ENCODE assay signal across 8 mouse cellular contexts in genomic region chr8:105171116-105172002, GRCm38 (mm10). TPM values are rescaled to one million over a fixed set of nuclear protein-coding genes. Genes with fewer than 3 reads are reported as not detected.
DNase-seq lines count a peak whose midpoint lies in the region; ATAC-seq and TF ChIP-seq lines count a peak whose summit lies in the region.

No protein-coding gene starts in this region.

- TF ChIP-seq CTCF in CH12.LX (conservative IDR thresholded peaks at IDR 0.05 in 1 of 2, IDR thresholded peaks at IDR 0.05 in 1 of 2; ENCODE audit: low read depth in 2 of 2, low read length in 2 of 2) = no peak

- peak overlapping the region; percentile 76 for H3K27ac ChIP-seq in CH12.LX (ENCODE audit: insufficient read depth, low read depth)
- peak overlapping the region; percentile 92 for H3K27ac ChIP-seq in forebrain, embryonic 16.5 days (ENCODE audit: low read length)

- peak overlapping the region; percentile 92 for H3K9ac ChIP-seq in CH12.LX (ENCODE audit: insufficient read depth, low read depth)
- H3K9ac ChIP-seq in forebrain, embryonic 16.5 days (replicated peaks; ENCODE audit: low read depth, low read length) = peak overlapping the region; percentile 85

- H3K36me3 ChIP-seq in CH12.LX (replicated peaks in 1 of 2; ENCODE audit: control insufficient read depth in 1 of 2, insufficient read depth in 1 of 2, low read length in 1 of 2) = peaks cover 4 to 23% of the 10 kb centered on the region in 2 experiments
- H3K36me3 ChIP-seq in forebrain, embryonic 16.5 days (ENCODE audit: control insufficient read depth, insufficient read depth) = no peaks in the 10 kb centered on the region

- H3K79me2 ChIP-seq in CH12.LX (replicated peaks; ENCODE audit: control insufficient read depth, extremely low read depth, insufficient read depth, poor library complexity, severe bottlenecking) = peaks cover 41% of the 10 kb centered on the region

- in situ Hi-C loops in CH12.LX (cut with MboI; ENCODE audit: low pct_ligation_motif_present, low pct_unique_long_range_greater_than_20kb, low sequenced_read_pairs) = no loop called here

- DNase-seq in CH12.LX (ENCODE audit: extremely low read depth) = peak; percentile 44
- peak; percentile 60 for DNase-seq in brain, adult 2 months (ENCODE audit: low read depth, low spot score)
- DNase-seq in heart, postnatal 36 days = peak; percentile 74 to 80
- DNase-seq in layer of hippocampus, adult 9-11 months = peak; percentile 54
- DNase-seq in lung, postnatal 10 days = peak; percentile 73
- peak; percentile 73 for DNase-seq in ovary, postnatal 36 days (ENCODE audit: low spot score)
- DNase-seq in thymus, postnatal 10 days (ENCODE audit: low spot score in 2 of 2) = peak; percentile 62 to 65

- H3K27me3 ChIP-seq in CH12.LX (replicated peaks) = no peaks in the 10 kb centered on the region
- H3K27me3 ChIP-seq in forebrain, embryonic 16.5 days (replicated peaks; ENCODE audit: control insufficient read depth, insufficient read depth, low read length) = no peaks in the 10 kb centered on the region

- peak overlapping the region; percentile 86 to 95 (median 87) for H3K4me3 ChIP-seq in CH12.LX (replicated peaks in 1 of 3; ENCODE audit: low read depth in 2 of 3, low read length in 2 of 3, poor library complexity in 1 of 3)
- peak overlapping the region; percentile 95 for H3K4me3 ChIP-seq in forebrain, embryonic 16.5 days (replicated peaks; ENCODE audit: low read length)

- peaks cover 4 to 24% of the 10 kb centered on the region in 2 experiments for H3K4me1 ChIP-seq in CH12.LX (ENCODE audit: control insufficient read depth in 1 of 2, insufficient read depth in 2 of 2)
- H3K4me1 ChIP-seq in forebrain, embryonic 16.5 days (replicated peaks; ENCODE audit: control insufficient read depth, insufficient read depth, low read length) = peaks cover 17% of the 10 kb centered on the region

- under 1% methylated on average over 85 of the region's 92 CpGs for WGBS in forebrain, embryonic 16.5 days

- intact Hi-C loops in heart, postnatal 36 days (cut with DNase I) = loop anchor here (2.0 kb wide), 1 partner anchor 53 kb away; the partner anchor contains the start of gene D230025D16Rik

- peak; percentile 45; the same call in 1 of the 2 replicates for TF ChIP-seq POLR2A in CH12.LX (IDR thresholded peaks at IDR 0.05; ENCODE audit: low read depth, low read length)

- TF ChIP-seq EP300 in CH12.LX (IDR thresholded peaks at IDR 0.05; ENCODE audit: low read length) = no peak

- no peaks in the 10 kb centered on the region for H3K9me3 ChIP-seq in CH12.LX (replicated peaks; ENCODE audit: low read length)
- no peaks in the 10 kb centered on the region for H3K9me3 ChIP-seq in forebrain, embryonic 16.5 days (ENCODE audit: control insufficient read depth, low read length)

- ATAC-seq in forebrain, embryonic 16.5 days = peak; percentile 34

- dilution Hi-C loops in CH12.LX (cut with MboI; ENCODE audit: extremely low pct_ligation_motif_present, extremely low pct_unique_long_range_greater_than_20kb, low sequenced_read_pairs) = no loop called here

- no peak for TF ChIP-seq RAD21 in CH12.LX (IDR thresholded peaks at IDR 0.05; ENCODE audit: low read depth, low read length)

- H3K4me2 ChIP-seq in CH12.LX (ENCODE audit: insufficient read depth, low read depth, poor library complexity, severe bottlenecking) = peak overlapping the region; percentile 61; the same call in 1 of the 2 replicates
- peak overlapping the region; percentile 49 for H3K4me2 ChIP-seq in forebrain, embryonic 16.5 days (ENCODE audit: low read length)

TF ChIP-seq in CH12.LX, 34 proteins besides CTCF, POLR2A, EP300 and RAD21:
- peak; percentile 26; the same call in 1 of the 2 replicates for TF ChIP-seq HCFC1 (IDR thresholded peaks at IDR 0.05; ENCODE audit: low read depth, low read length)
- 0 out of 2 replicates have a peak, but pooled peaks have one; percentile 2 for TF ChIP-seq KAT2A (IDR thresholded peaks at IDR 0.05; ENCODE audit: insufficient replicate concordance, low read length)
- peak; percentile 34; the same call in 1 of the 2 replicates for TF ChIP-seq SIN3A (IDR thresholded peaks at IDR 0.05; ENCODE audit: low read length)
- peak; percentile 66 for TF ChIP-seq NRF1 (IDR thresholded peaks at IDR 0.05; ENCODE audit: low read depth, low read length)
- TF ChIP-seq UBTF (IDR thresholded peaks at IDR 0.05; ENCODE audit: low read depth, low read length) = peak; percentile 31; the same call in 1 of the 2 replicates
- no peak for TF ChIP-seq TCF12 (IDR thresholded peaks at IDR 0.05; ENCODE audit: low read depth, low read length)
- TF ChIP-seq PAX5 (IDR thresholded peaks at IDR 0.05; ENCODE audit: low read length) = no peak
- peak; percentile 88 for TF ChIP-seq ELF1 (IDR thresholded peaks at IDR 0.05; ENCODE audit: low read depth, low read length)
- TF ChIP-seq TBP (conservative IDR thresholded peaks at IDR 0.05; ENCODE audit: low read depth, low read length) = no peak
- TF ChIP-seq MAZ (IDR thresholded peaks at IDR 0.05; ENCODE audit: low read depth, low read length) = 0 out of 2 replicates have a peak, but pooled peaks have one; percentile 19
- TF ChIP-seq IRF4 (IDR thresholded peaks at IDR 0.05; ENCODE audit: low read depth, low read length) = peak; percentile 45; the same call in 1 of the 2 replicates

RNA-seq across cellular contexts. Expression of gene Cbfb, which starts 0.9 kb away (rescaled TPM):
- total RNA-seq in CH12.LX (2012; rRNA removed) = 49.7 and 70.2 TPM in 2 replicates
- 170 and 203 TPM in 2 replicates for total RNA-seq in CH12.LX (2014; rRNA removed)
- 87.9 and 97.7 TPM in 2 replicates for polyA plus RNA-seq in CH12.LX (2012; ENCODE audit: insufficient read length, low read depth)
- polyA plus RNA-seq in forebrain, embryonic 16.5 days (2015; fragmentation: Nextera tagmentation; extraction: Ambion mirVana) = 34.2 and 40.1 TPM in 2 replicates
- 10 to 100 TPM; 21.5 to 24.1 TPM for total RNA-seq in heart, postnatal 36 days (2021)

RNA-seq across cellular contexts. Expression of gene Ces4a, which starts 39.8 kb away (rescaled TPM):
- not detected in 2 replicates for total RNA-seq in CH12.LX (2012; rRNA removed)
- total RNA-seq in CH12.LX (2014; rRNA removed) = not detected in 2 replicates
- polyA plus RNA-seq in CH12.LX (2012; ENCODE audit: insufficient read length, low read depth) = not detected in 2 replicates
- 0.11 and 0.29 TPM in 2 replicates for polyA plus RNA-seq in forebrain, embryonic 16.5 days (2015; fragmentation: Nextera tagmentation; extraction: Ambion mirVana)
- total RNA-seq in heart, postnatal 36 days (2021) = not detected

RNA-seq across cellular contexts. Expression of gene D230025D16Rik, which starts 53.6 kb away (rescaled TPM):
- total RNA-seq in CH12.LX (2012; rRNA removed) (10.7 and 11.9 TPM in 2 replicates), CH12.LX (2014; rRNA removed) (19.2 and 21.5 TPM in 2 replicates)
- 13.5 and 14.0 TPM in 2 replicates for polyA plus RNA-seq in CH12.LX (2012; ENCODE audit: insufficient read length, low read depth)
- polyA plus RNA-seq in forebrain, embryonic 16.5 days (2015; fragmentation: Nextera tagmentation; extraction: Ambion mirVana) = 34.3 and 35.7 TPM in 2 replicates
- 10 to 100 TPM; 19.1 to 20.8 TPM for total RNA-seq in heart, postnatal 36 days (2021)

Comparison
In these comparisons a context has a peak if more than half of its experiments do, and no peak if none do; other contexts are left out.
1. Peak in every context shown above with its lines: DNase-seq, ATAC-seq, H3K4me3 ChIP-seq and H3K27ac ChIP-seq.